Mouse (Mus musculus): ENCODE measurements around the gene Ptpro. TPM values are rescaled to one million over a fixed set of nuclear protein-coding genes. Genes with fewer than 3 reads are reported as not detected.

The Ptpro gene
- polyA plus RNA-seq, 1 experiment: 11.3 TPM

DNA sequence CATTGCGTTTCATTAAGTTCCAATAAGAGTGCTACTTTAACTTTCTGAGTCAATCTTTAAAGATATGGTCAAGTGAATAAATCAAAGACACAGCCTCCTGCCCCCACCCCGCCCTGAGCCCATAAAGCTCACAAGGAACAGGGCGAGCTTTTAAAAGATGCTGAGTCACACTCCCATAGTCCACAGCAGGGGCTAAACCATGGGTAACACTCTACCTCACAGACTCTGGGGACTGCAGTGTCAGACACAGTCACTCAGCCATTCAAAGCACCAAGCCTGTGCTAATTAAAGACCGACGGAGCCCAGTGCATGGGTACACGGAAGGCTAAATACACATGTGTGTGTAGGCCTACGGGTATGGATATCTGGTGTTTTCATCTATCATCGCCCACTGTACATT lies 251.3 kb downstream of the Ptpro start:
- 81% methylated on average over 8 of the region's 8 CpGs for WGBS
- Histone ChIP-seq H3K27ac (ENCODE audit: control insufficient read depth, insufficient read depth, low read depth, low read length, poor library complexity) (no peak overlapping the region), H3K4me1 (ENCODE audit: control insufficient read depth, insufficient read depth, low read length) (no peaks in the 10 kb centered on the region), H3K4me3 (replicated peaks; ENCODE audit: control insufficient read depth, low read depth, low read length) (no peak overlapping the region)
- TF ChIP-seq CTCF (IDR thresholded peaks at IDR 0.05; ENCODE audit: control insufficient read depth, insufficient read depth, low read length): no peak
- no peak for TF ChIP-seq POLR2A (IDR thresholded peaks at IDR 0.05; ENCODE audit: borderline replicate concordance, control insufficient read depth, low read depth, low read length)

DNA sequence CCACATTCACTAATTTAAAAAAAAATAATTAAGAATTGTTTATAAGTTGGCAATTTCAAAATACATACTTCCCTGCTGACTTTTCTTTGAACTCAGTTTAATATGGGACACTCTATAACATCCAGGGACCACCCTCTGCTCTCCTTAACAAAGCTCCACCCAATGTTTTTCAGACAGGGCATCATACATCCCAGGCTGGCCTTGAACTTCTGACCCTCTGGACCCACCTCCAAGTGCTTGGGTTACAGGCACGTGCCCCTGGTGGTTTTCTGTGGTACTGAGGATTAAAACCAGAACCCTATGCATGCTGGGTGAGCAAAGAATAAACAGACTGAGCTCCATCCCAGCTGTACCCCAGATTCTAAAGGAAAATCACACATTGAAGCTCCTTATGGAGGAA lies 251.9 kb downstream of the Ptpro start:
- Histone ChIP-seq H3K4me3 (replicated peaks; ENCODE audit: control insufficient read depth, low read depth, low read length) (no peak overlapping the region), H3K27ac (ENCODE audit: control insufficient read depth, insufficient read depth, low read depth, low read length, poor library complexity) (no peak overlapping the region), H3K4me1 (ENCODE audit: control insufficient read depth, insufficient read depth, low read length) (no peaks in the 10 kb centered on the region)
- no peak for TF ChIP-seq POLR2A (IDR thresholded peaks at IDR 0.05; ENCODE audit: borderline replicate concordance, control insufficient read depth, low read depth, low read length)
- TF ChIP-seq CTCF (IDR thresholded peaks at IDR 0.05; ENCODE audit: control insufficient read depth, insufficient read depth, low read length): no peak
- 70% methylated on average over 1 of the region's 1 CpGs for WGBS

GRCm38 (mm10) chr6:137505555-137506227 lies 253.6 kb downstream of the Ptpro start:
- H3K4me1 ChIP-seq (ENCODE audit: control insufficient read depth, insufficient read depth, low read length): no peaks in the 10 kb centered on the region
- H3K4me3 ChIP-seq (replicated peaks; ENCODE audit: control insufficient read depth, low read depth, low read length): no peak overlapping the region
- no peak overlapping the region for H3K27ac ChIP-seq (ENCODE audit: control insufficient read depth, insufficient read depth, low read depth, low read length, poor library complexity)
- 49% methylated on average over 3 of the region's 3 CpGs for WGBS
- TF ChIP-seq CTCF (IDR thresholded peaks at IDR 0.05; ENCODE audit: control insufficient read depth, insufficient read depth, low read length) (no peak), POLR2A (IDR thresholded peaks at IDR 0.05; ENCODE audit: borderline replicate concordance, control insufficient read depth, low read depth, low read length) (no peak)

DNA sequence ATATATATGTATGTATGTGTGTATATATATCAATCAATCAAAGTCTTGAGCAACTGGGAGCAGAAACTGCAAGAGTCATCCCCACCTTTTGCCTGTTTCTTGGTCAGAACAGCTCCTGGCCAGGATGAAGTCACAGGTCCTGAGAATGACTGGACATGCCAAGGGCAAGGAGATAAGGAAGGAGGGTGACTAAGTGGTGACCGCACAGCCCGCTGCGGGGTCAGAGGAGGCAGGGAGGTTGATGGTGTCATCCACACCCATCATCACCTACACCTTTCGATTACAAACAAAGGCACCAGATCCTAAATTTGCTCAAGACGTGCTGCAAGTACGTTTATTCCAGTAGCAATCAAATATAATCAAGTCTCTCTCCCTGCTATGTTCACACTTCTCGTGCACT lies 254.4 kb downstream of the Ptpro start:
- Histone ChIP-seq H3K4me3 (replicated peaks; ENCODE audit: control insufficient read depth, low read depth, low read length) (no peak overlapping the region), H3K4me1 (ENCODE audit: control insufficient read depth, insufficient read depth, low read length) (no peaks in the 10 kb centered on the region), H3K27ac (ENCODE audit: control insufficient read depth, insufficient read depth, low read depth, low read length, poor library complexity) (no peak overlapping the region)
- TF ChIP-seq POLR2A (IDR thresholded peaks at IDR 0.05; ENCODE audit: borderline replicate concordance, control insufficient read depth, low read depth, low read length): no peak
- no peak for TF ChIP-seq CTCF (IDR thresholded peaks at IDR 0.05; ENCODE audit: control insufficient read depth, insufficient read depth, low read length)
- WGBS: 91% methylated on average over 7 of the region's 7 CpGs

DNA sequence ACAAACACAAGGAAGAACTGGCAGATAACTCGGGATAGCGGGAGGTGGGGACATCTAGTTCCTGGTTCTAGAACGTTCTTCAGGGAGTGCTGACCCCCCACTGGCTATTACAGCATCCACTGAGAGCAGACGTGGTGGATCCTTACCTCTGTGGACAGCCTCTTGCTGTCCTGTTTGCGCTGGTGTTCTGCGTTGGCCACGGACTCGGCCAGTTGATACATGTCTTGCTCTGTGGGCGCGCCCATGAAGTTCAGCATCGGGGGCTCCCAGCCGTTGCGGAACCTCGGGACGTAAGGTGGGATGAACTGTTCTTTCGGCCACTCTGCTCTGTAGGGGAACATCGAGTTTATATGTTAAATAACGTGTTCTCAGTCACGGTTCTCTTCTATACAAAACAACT lies 256.8 kb downstream of the Ptpro start:
- H3K27ac ChIP-seq (ENCODE audit: control insufficient read depth, insufficient read depth, low read depth, low read length, poor library complexity): no peak overlapping the region
- H3K4me1 ChIP-seq (ENCODE audit: control insufficient read depth, insufficient read depth, low read length): no peaks in the 10 kb centered on the region
- no peak overlapping the region for H3K4me3 ChIP-seq (replicated peaks; ENCODE audit: control insufficient read depth, low read depth, low read length)
- WGBS: 91% methylated on average over 19 of the region's 19 CpGs
- TF ChIP-seq POLR2A (IDR thresholded peaks at IDR 0.05; ENCODE audit: borderline replicate concordance, control insufficient read depth, low read depth, low read length) (no peak), CTCF (IDR thresholded peaks at IDR 0.05; ENCODE audit: control insufficient read depth, insufficient read depth, low read length) (no peak)

GRCm38 (mm10) chr6:137509341-137510045 lies 257.4 kb downstream of the Ptpro start:
- no peaks in the 10 kb centered on the region for H3K4me1 ChIP-seq (ENCODE audit: control insufficient read depth, insufficient read depth, low read length)
- no peak overlapping the region for H3K27ac ChIP-seq (ENCODE audit: control insufficient read depth, insufficient read depth, low read depth, low read length, poor library complexity)
- 82% methylated on average over 14 of the region's 14 CpGs for WGBS
- no peak overlapping the region for H3K4me3 ChIP-seq (replicated peaks; ENCODE audit: control insufficient read depth, low read depth, low read length)
- no peak for TF ChIP-seq POLR2A (IDR thresholded peaks at IDR 0.05; ENCODE audit: borderline replicate concordance, control insufficient read depth, low read depth, low read length)

DNA sequence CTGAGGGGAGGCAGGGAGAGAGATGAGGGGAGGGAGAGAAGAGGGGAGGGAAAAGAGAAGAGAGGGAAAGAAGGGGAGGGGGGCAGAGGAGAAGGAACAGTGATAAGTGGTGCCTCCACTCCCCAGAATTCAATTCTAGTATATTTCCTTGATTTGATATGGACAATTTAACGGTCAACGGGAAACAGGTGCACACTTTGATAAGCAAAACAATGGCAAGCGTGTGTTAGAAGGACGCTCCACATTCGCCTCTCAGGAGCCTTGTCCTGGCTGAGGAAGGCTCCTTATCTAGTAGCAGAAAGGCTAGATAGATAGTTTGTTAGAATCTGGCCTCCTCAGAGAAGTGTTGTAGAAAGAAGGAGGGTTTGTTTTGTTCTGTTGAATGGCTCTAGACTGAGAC lies 260.6 kb downstream of the Ptpro start:
- H3K27ac ChIP-seq (ENCODE audit: control insufficient read depth, insufficient read depth, low read depth, low read length, poor library complexity): no peak overlapping the region
- H3K4me1 ChIP-seq (ENCODE audit: control insufficient read depth, insufficient read depth, low read length): no peaks in the 10 kb centered on the region
- TF ChIP-seq CTCF (IDR thresholded peaks at IDR 0.05; ENCODE audit: control insufficient read depth, insufficient read depth, low read length) (no peak), POLR2A (IDR thresholded peaks at IDR 0.05; ENCODE audit: borderline replicate concordance, control insufficient read depth, low read depth, low read length) (no peak)
- H3K4me3 ChIP-seq (replicated peaks; ENCODE audit: control insufficient read depth, low read depth, low read length): no peak overlapping the region
- 34% methylated on average over 5 of the region's 5 CpGs for WGBS

Other genes with a start within 250 kb of the Ptpro start
- gene Rerg, start 81.8 kb upstream of the Ptpro start, polyA plus RNA-seq (2011; ENCODE audit: insufficient read depth, insufficient read length, low replicate concordance, missing spikeins): 1.1 TPM in 1 of 2 replicates, not detected in the other